Mouse (Mus musculus) liver, embryonic 14.5 days (tissue): Measurements from ENCODE around the gene Kcnh2. TPM values are rescaled to one million over a fixed set of nuclear protein-coding genes. Genes with fewer than 3 reads are reported as not detected.
A peak's percentile ranks its signal among the peaks of the same experiment; 100 is the strongest.

ENCODE experiments used
- ATAC-seq: fragments of 200-750 bp; cut with Nextera tagmentation; 2 replicates; pipeline ENCODE4 v1.8.0; 2017; ENCODE audit warnings: moderate number of reproducible peaks, mild to moderate bottlenecking, moderate library complexity; ENCODE audit not compliant: insufficient read depth
- DNase-seq, 3 experiments: peaks; one replicate each; pipeline ENCODE4 v3.0.0-alpha.2; 2012 to 2013; ENCODE audit warnings: low read depth in 3 of 3, low spot score in 3 of 3
- H3K27ac ChIP-seq: fragments of 300-500 bp; sonication (generic); 2 replicates; pipeline ENCODE4 v1.5.1; 2014; ENCODE audit warnings: moderate library complexity, mild to moderate bottlenecking, control low read depth, inconsistent platforms
- H3K27me3 ChIP-seq: fragments of 300-500 bp; sonication (generic); 2 replicates; pipeline ENCODE4 v1.6.1; 2014; ENCODE audit warnings: mild to moderate bottlenecking, low read length, moderate library complexity; ENCODE audit not compliant: control insufficient read depth, insufficient read depth
- H3K36me3 ChIP-seq: fragments of 300-500 bp; sonication (generic); replicated peaks from 2 replicates; pipeline ENCODE4 v1.6.1; 2014; ENCODE audit warnings: low read depth; ENCODE audit not compliant: control insufficient read depth, insufficient read depth
- H3K4me1 ChIP-seq, 2 experiments: fragments of 200-500 bp in 1 of 2; fragments of 300-500 bp in 1 of 2; sonication (generic) in 1 of 2; replicated peaks; 2 replicates each; pipeline ENCODE4 v1.6.1; 2012 to 2014; ENCODE audit warnings: antibody characterized with exemption in 1 of 2, inconsistent platforms in 1 of 2, low read length in 1 of 2; ENCODE audit not compliant: control insufficient read depth in 2 of 2, insufficient read depth in 2 of 2
- H3K4me2 ChIP-seq: fragments of 300-500 bp; sonication (generic); 2 replicates; pipeline ENCODE4 v1.6.1; 2014; ENCODE audit warnings: low read depth, mild to moderate bottlenecking, control low read depth, moderate library complexity
- H3K4me3 ChIP-seq, 2 experiments: fragments of 200-500 bp in 1 of 2; fragments of 300-500 bp in 1 of 2; sonication (generic) in 1 of 2; 2 replicates each; pipeline ENCODE4 v1.5.1; 2012 to 2014; ENCODE audit warnings: low read depth in 2 of 2, low read length in 2 of 2, mild to moderate bottlenecking in 2 of 2, control low read depth in 1 of 2, inconsistent platforms in 1 of 2, moderate library complexity in 1 of 2; ENCODE audit not compliant: insufficient read depth in 1 of 2
- H3K9ac ChIP-seq: fragments of 300-500 bp; sonication (generic); replicated peaks from 2 replicates; pipeline ENCODE4 v1.6.1; 2014; ENCODE audit warnings: mild to moderate bottlenecking, control low read depth, moderate library complexity
- H3K9me3 ChIP-seq: fragments of 300-500 bp; sonication (generic); 2 replicates; pipeline ENCODE4 v1.6.1; 2016; ENCODE audit warnings: low read length, mixed read lengths; ENCODE audit not compliant: control insufficient read depth
- CTCF ChIP-seq: IDR thresholded peaks from 2 replicates; pipeline ENCODE4 v1.5.1; 2016; ENCODE audit warnings: antibody characterized with exemption, low read depth, control low read depth
- EP300 ChIP-seq: IDR thresholded peaks from 2 replicates; pipeline ENCODE4 v1.6.1; 2016; ENCODE audit warnings: antibody characterized with exemption, low read depth
- WGBS: fragments of 180-500 bp; shearing (Covaris S2); extraction: QIAGEN DNeasy Blood & Tissue Kit; methylation state at CpG from one replicate; pipeline ENCODE4 v1.1.7; 2014; ENCODE audit not compliant: insufficient replicate concordance; 5-methylcytosine and 5-hydroxymethylcytosine counted together
- polyA plus RNA-seq, 2 experiments: library from polyadenylated mRNA; depleted of rRNA in 1 of 2; stranded (reverse) in 1 of 2; unstranded in 1 of 2; fragments of >200 nt; fragmentation: Nextera tagmentation in 1 of 2; extraction: Ambion mirVana in 1 of 2; gene quantifications; 2 replicates each; pipeline versions ENCODE4 v1.2.1 to v1.2.3; 2012 to 2014

The Kcnh2 gene
- polyA plus RNA-seq, 2 experiments = 0.05 to 0.44 TPM

DNA sequence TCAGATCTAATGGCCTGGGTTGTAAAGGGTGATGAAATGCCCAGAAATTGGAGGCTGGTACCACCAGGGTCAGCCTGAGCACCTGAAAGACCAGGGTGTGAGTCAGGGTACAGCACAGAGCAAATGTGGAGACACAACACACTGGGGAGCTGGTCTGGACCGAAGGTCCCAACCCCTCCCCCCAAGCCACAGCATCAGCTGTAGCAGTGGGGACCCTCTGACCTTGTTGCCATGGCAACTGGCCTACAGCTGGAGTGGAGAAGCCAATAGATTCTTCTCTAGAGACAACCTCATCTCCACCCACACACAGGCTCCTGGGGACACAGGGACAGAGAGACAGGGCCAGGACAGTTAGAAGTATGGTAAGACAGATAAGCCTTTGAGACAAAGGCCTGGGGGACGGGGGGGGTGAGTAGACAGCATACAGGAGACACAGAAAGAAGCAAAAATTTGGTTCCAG is 7.4 kb downstream of the Kcnh2 start:
- Histone ChIP-seq H3K4me2 (no peak overlapping the region), H3K36me3 (no peaks in the 10 kb centered on the region), H3K4me3 (no peak overlapping the region), H3K27me3 (peaks cover 9% of the 10 kb centered on the region), H3K4me1 (peaks cover 5 to 20% of the 10 kb centered on the region in 2 experiments; a peak in 3 of 4 replicates), H3K27ac (no peak overlapping the region), H3K9ac (no peak overlapping the region), H3K9me3 (no peaks in the 10 kb centered on the region)
- TF ChIP-seq CTCF (no peak), EP300 (0 out of 2 replicates have a peak, but pooled peaks have one; percentile 19)
- ATAC-seq (peak; percentile 51), DNase-seq (peak in 2 of 3 experiments; percentile 9 to 11)
- WGBS = 8% methylated on average over 2 of the region's 2 CpGs

DNA sequence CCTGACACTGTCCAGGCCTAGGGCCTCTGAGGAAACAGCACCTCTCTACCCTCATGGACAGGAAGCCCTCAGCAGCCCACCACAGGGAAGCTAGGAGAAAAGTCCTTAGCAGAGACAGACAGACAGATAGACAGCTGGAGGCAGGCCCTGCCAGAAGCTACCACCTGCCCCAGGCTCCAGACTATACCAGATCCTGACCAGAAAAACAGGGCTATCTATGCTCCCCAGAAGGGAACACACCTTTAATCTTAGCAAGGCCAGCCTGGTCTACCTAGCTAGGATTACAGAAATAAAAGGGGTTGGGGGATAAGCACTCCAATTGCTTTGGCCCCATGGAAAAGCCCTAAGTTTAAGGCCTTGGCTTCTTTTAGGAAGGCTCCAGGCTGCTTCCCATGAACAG is 8.0 kb downstream of the Kcnh2 start:
- Histone ChIP-seq H3K4me1 (peaks cover 5 to 20% of the 10 kb centered on the region in 2 experiments; a peak in 3 of 4 replicates), H3K9me3 (no peaks in the 10 kb centered on the region), H3K9ac (no peak overlapping the region), H3K27me3 (peaks cover 3% of the 10 kb centered on the region), H3K4me3 (no peak overlapping the region), H3K4me2 (no peak overlapping the region), H3K27ac (no peak overlapping the region), H3K36me3 (no peaks in the 10 kb centered on the region)
- TF ChIP-seq CTCF (no peak), EP300 (no peak)
- 0 out of 2 replicates have a peak, but pooled peaks have one; percentile 7 for ATAC-seq
- no peak for DNase-seq

DNA sequence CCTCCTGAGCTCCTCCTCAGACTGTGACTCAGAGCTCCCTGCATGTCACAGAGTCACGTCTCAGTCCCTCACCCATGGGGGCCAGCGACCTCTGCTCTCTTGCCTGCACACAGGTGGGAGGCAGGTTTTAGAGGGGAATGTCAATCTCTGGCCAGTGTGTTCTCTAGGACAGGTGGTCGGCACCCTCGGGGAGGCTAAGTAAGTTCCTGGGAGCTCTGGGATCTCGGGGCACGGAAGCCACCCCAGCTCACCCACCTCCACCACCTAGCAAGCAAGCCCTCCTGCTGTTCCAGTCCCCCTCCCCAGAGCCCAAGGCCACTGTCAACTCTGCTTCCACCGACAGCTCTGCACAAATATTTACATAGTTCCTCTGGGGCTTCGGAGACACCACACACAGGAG is 8.4 kb downstream of the Kcnh2 start:
- Histone ChIP-seq H3K4me3 (no peak overlapping the region), H3K9me3 (no peaks in the 10 kb centered on the region), H3K4me1 (peaks cover 5 to 20% of the 10 kb centered on the region in 2 experiments; a peak in 3 of 4 replicates), H3K27ac (no peak overlapping the region), H3K27me3 (peaks cover under 1% of the 10 kb centered on the region), H3K36me3 (no peaks in the 10 kb centered on the region), H3K4me2 (no peak overlapping the region), H3K9ac (no peak overlapping the region)
- 57% methylated on average over 8 of the region's 8 CpGs for WGBS
- DNase-seq (no peak), ATAC-seq (no peak)
- no peak for TF ChIP-seq EP300
- TF ChIP-seq CTCF = no peak

DNA sequence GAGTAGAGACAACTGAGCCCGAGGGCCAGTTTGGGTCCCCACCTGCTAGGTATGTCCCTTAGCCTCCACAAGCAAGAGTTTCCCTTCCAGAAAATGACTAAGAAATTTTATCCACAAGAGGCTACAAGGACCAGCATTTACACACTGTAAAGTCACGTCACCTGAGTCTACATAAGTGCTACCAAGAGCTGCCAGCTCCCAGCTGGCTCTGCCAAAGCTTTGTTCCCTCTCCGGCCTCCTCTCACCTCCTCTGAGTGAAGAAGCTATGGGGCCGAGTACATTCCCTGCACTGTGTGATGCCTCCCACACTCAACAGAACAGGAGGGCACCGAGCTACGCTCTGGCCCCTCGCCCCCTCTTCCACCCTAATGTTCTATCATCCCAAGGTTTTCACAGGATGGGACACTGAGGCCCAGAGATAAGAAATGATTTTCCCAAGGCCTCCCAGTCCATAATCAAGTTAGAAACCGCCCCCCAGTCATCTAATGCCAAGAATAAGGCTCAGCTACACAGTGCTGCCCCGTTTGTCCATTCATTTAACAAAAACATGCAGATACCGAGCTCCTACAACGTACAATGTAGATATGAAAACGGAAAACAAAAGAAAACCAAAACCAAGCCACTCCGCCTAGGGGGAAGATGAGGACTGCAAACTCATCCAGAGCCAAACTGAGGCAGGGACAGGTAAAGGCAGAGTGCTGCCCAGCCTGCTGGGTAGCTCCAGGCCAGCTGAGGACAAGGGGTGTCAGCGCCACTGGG is 9.0 kb downstream of the Kcnh2 start:
- H3K27ac ChIP-seq = no peak overlapping the region
- H3K4me1 ChIP-seq = peaks cover 5 to 20% of the 10 kb centered on the region in 2 experiments; a peak in 3 of 4 replicates
- H3K36me3 ChIP-seq = no peaks in the 10 kb centered on the region
- no peak overlapping the region for H3K4me2 ChIP-seq
- no peaks in the 10 kb centered on the region for H3K9me3 ChIP-seq
- no peak overlapping the region for H3K4me3 ChIP-seq
- no peak for TF ChIP-seq CTCF
- no peak for TF ChIP-seq EP300
- H3K27me3 ChIP-seq = no peaks in the 10 kb centered on the region
- 61% methylated on average over 14 of the region's 14 CpGs for WGBS
- no peak overlapping the region for H3K9ac ChIP-seq
- DNase-seq (no peak), ATAC-seq (no peak)

DNA sequence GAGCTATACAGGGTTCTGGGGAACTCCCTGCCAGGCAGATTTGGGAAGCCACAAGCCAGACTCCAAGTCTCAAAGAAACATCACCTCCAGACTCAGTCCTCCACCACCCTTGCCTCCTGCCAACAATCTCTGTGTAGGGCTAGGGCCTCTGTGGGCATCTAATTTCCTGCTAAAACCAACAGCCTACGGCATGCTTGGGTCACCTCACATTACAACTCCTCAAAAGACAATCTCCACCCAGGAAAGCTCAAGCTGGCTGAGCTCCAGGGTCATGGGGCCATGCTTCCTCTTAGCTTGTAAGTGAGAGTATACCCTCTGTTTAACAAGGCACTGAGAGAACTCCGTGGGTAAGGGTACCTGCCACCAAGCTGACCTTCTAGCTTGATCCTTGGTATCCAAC is 13.6 kb downstream of the Kcnh2 start:
- no peaks in the 10 kb centered on the region for H3K27me3 ChIP-seq
- H3K9ac ChIP-seq = no peak overlapping the region
- no peak overlapping the region for H3K4me2 ChIP-seq
- TF ChIP-seq EP300 (no peak), CTCF (no peak)
- H3K9me3 ChIP-seq = no peaks in the 10 kb centered on the region
- ATAC-seq (no peak), DNase-seq (no peak)
- H3K36me3 ChIP-seq = no peaks in the 10 kb centered on the region
- H3K4me1 ChIP-seq = no peaks in the 10 kb centered on the region; a peak in 1 of 4 replicates
- no peak overlapping the region for H3K4me3 ChIP-seq
- WGBS = 23% methylated on average over 2 of the region's 2 CpGs
- no peak overlapping the region for H3K27ac ChIP-seq
